Mouse (Mus musculus) C2C12 (cell line): Measurements from ENCODE around the gene Gm37240.

ENCODE experiments used
- CTCF ChIP-seq: IDR thresholded peaks from one replicate; pipeline ENCODE4 v1.5.1; 2011; ENCODE audit not compliant: control insufficient read depth, insufficient read depth, insufficient read length
- MAX ChIP-seq: IDR thresholded peaks from one replicate; pipeline ENCODE4 v1.6.1; 2011; ENCODE audit warnings: mild to moderate bottlenecking, control low read depth

- no peak for TF ChIP-seq CTCF
- TF ChIP-seq MAX = no peak
These were observed 1419.8 kb downstream of the Gm37240 start for GRCm38 (mm10) chr3:84467419-84468110.
